Mouse (Mus musculus): ENCODE results near the gene Asap2. TPM values are rescaled to one million over a fixed set of nuclear protein-coding genes. Genes with fewer than 3 reads are reported as not detected.

Asap2 gene
- total RNA-seq, 1 experiment from 2014 or later, result 1.3 TPM

- ATAC-seq (replicated peaks; ENCODE audit: insufficient number of reproducible peaks, low FRiP score, low TSS enrichment, poor library complexity, severe bottlenecking), result no peak
Observed at GRCm38 (mm10) chr12:21159304-21159703, 169.0 kb downstream of the Asap2 start.

DNA sequence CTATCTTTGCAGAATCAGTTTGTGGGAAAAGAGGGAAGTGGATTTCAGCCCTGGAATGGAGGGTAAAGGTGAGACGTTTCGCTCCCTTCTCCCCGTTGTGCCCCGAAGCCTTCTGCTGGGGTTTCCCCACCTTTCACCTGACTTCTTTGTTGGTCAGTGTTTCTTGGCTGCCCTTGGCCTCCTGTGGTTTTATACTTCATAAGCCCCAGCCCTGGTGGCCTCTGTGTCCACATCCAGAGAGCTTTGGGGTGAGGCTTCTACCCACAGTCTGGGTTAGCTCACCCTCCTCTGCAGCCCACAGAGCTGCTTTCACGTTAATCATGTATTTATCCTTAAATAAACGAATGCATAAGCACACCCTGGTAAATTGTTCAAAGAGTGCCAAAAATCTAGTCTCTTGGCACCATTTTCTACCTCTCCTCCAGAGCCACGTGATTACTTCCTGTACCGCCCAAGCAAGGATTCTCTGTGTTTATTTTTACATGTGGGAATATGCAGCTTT, 170.1 kb downstream of the Asap2 start:
- ATAC-seq (replicated peaks; ENCODE audit: insufficient number of reproducible peaks, low FRiP score, low TSS enrichment, poor library complexity, severe bottlenecking), result no peak; the same call in 1 of the 2 replicates

- no peak for ATAC-seq (replicated peaks; ENCODE audit: insufficient number of reproducible peaks, low FRiP score, low TSS enrichment, poor library complexity, severe bottlenecking)
Observed at GRCm38 (mm10) chr12:21161841-21162240, 171.6 kb downstream of the Asap2 start.

DNA sequence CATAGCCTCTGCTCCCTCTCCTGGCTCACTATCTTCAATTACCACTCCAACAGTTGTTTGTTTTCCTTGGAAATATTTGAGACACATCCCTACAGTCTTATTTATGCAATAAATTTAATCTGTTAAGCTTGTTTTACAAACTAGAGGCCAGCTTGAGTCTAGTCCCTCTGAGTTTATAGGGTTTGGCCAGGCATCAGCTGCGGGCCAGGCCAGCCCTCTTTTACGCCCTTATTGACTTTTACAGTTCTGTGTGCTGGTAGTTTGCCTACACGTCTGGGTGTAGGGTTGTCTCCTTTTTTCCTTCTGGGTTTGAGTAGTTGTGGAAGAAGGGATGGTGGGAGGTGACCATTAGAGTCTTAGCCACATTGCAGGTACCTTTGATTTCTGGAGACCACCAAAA, 173.4 kb downstream of the Asap2 start:
- ATAC-seq (replicated peaks; ENCODE audit: insufficient number of reproducible peaks, low FRiP score, low TSS enrichment, poor library complexity, severe bottlenecking), result no peak

- ATAC-seq (replicated peaks; ENCODE audit: insufficient number of reproducible peaks, low FRiP score, low TSS enrichment, poor library complexity, severe bottlenecking), result no peak
Observed at GRCm38 (mm10) chr12:21164251-21164650, 174.0 kb downstream of the Asap2 start.

DNA sequence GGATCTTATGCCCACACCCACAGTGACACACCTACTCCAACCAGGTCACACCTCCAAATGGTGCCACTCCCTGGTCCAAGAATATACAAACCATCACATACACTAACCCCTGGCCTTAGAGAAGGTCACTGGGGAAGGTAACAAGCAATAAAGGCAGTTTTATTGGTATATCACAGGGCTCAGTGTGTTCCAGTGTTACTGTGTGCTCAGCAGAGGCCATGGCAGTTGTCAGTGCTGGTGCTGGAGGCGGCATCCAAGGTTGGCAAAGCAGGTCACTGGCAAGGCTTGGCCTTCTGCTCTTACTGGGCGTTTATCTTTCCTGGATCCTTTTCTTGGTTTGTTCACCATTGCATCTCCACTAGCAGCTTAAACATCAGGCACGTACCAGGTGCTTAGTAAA, 174.9 kb downstream of the Asap2 start:
- ATAC-seq (replicated peaks; ENCODE audit: insufficient number of reproducible peaks, low FRiP score, low TSS enrichment, poor library complexity, severe bottlenecking), result no peak

- ATAC-seq (replicated peaks; ENCODE audit: insufficient number of reproducible peaks, low FRiP score, low TSS enrichment, poor library complexity, severe bottlenecking), result no peak
Observed at GRCm38 (mm10) chr12:21165891-21166342, 175.7 kb downstream of the Asap2 start.

- peak; percentile 42; the same call in 1 of the 2 replicates for ATAC-seq (replicated peaks; ENCODE audit: insufficient number of reproducible peaks, low FRiP score, low TSS enrichment, poor library complexity, severe bottlenecking)
Observed at GRCm38 (mm10) chr12:21166884-21167575, 176.8 kb downstream of the Asap2 start.

DNA sequence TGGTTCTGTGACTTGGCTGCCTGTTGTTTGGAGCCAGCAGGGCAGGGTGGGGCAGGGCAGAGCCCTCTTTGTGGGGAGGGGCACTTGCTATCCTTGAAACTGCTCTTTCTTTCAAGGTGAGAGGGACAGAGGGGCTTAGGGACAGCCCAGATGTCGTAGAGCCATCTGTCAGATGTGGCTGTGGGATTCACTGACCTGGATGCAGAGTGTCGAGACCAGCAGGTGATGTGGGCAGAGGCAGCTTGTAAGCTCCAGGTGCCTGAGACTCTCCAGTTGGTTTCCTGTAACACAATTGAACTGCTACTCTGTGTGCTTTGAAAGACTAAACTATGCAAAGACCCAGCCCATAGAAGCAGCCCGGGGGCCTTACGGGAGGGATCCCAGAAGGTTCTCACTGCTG, 177.5 kb downstream of the Asap2 start:
- ATAC-seq (replicated peaks; ENCODE audit: insufficient number of reproducible peaks, low FRiP score, low TSS enrichment, poor library complexity, severe bottlenecking), result no peak

DNA sequence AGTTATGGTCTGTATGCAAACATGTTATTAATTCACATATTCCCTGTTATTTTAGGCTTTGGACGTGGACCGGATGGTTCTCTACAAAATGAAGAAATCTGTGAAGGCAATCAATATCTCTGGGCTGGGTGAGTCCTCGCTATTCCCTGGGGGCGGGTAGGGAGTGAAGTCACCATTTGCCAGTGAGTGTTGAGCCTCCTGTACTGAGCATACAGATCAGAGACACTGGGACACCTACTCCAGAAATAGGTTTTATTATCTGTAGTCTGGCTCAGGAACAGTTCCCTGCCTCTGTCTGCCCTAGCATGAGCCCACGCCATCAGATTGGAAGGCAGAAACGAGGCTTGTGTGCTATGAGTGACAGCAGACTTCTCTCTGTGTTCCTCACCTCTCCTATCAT, 177.9 kb downstream of the Asap2 start:
- ATAC-seq (replicated peaks; ENCODE audit: insufficient number of reproducible peaks, low FRiP score, low TSS enrichment, poor library complexity, severe bottlenecking), result no peak

DNA sequence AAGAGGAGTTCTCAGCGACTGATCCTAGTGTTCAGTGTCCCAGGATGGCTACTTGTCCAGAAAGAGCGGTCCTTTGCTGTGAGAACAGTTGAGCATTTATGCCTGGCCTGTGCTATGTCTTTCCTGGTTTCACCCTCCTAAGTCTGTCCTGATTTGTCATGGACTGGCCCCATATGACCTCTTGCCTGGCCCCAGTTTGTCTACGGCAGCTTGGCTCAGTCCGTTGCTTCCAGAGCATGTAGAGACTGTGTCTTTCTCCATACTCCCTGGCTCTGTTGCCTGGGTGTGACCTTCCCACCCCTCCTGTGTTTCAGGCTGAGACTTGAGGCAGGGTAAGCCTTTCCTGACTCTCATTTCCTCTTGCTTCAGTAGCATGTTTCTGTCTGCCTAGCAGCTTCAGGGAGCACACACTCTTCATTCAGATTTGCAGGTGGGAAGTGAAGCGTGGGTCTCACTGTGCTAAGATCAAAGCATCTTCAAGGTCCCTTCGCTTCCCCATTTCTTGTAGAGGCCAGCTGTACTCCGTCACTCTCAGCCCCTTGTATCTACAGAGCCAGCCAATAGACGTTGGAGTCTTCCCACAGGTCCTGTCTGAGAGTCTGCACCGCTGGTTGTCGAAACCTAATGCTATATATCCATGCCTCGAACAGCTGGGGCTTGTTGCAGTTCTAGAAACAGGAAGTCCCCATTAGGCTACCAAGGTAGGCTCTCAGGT, 181.7 kb downstream of the Asap2 start:
- ATAC-seq (replicated peaks; ENCODE audit: insufficient number of reproducible peaks, low FRiP score, low TSS enrichment, poor library complexity, severe bottlenecking), result no peak

DNA sequence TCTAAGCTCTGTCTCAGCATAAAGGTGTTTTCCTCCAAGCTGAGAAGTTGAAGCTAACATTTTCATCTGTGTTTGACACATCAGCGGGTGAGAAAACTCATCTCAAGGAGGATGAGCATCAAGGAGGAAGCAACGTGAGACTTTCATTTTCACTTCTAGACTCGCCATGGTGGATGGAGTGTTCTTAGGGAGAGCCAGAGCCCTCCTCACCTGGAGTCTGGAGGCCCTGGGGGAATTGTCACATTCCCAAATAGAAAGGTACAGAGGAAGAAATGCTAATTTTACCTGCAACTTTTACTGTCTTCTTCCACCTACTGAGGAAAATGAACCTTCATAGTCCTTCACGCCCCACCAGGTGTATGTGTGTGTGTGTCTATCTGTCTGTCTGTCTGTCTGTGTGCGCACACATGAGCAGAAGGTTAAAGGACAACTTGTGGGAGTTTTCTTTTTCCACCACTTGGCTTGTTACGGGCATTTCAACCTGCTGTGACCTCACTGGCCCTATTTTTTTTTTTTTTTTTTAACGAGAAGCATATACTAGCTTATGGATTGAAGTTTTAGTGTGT, 183.7 kb downstream of the Asap2 start:
- ATAC-seq (replicated peaks; ENCODE audit: insufficient number of reproducible peaks, low FRiP score, low TSS enrichment, poor library complexity, severe bottlenecking), result no peak

DNA sequence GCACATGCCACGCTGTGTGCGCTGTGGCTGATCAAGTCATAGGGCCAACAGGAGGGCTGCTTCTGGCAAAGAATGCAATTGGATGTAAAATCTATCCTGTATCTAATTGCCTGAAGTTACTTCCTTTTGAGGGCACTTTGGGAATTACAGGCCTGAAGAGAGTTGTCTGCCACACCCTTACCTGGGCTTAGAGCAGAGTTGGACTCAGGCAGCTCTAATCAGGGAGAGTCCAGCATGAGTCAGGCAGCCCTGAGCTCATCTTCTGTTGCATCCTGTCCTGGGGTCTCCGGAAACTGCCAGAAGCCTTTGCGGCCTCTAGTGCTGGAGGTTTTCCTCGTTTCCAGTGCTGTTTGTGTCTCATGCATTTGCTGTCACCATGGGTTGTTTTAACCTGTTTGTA, 186.1 kb downstream of the Asap2 start:
- no peak for ATAC-seq (replicated peaks; ENCODE audit: insufficient number of reproducible peaks, low FRiP score, low TSS enrichment, poor library complexity, severe bottlenecking)

DNA sequence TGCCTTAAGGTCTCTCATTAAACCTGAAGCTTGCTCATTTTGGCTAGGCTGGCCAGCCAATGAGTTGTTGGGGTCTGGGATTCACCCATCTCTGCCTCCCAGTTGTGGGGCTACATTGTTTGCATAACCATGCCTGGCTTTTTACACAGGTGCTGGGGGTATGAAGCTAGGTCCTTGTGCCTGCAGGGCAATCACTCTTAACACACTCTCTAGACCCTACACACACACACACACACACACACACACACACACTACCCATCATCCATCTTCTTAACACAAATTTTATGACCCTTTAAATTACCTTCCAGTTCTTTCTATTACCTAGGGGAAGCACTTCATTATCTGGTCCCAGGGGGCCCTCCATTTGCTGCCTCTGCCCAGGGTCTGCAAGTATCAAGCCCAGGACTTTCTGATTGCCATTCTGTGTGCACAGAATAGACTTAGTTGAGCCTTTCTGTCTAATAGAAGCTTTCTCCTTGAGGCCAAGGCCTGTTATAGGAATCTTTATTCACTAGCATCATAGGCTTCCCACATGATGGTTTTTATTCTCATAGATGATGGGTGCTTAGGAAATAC, 187.0 kb downstream of the Asap2 start:
- no peak for ATAC-seq (replicated peaks; ENCODE audit: insufficient number of reproducible peaks, low FRiP score, low TSS enrichment, poor library complexity, severe bottlenecking)

DNA sequence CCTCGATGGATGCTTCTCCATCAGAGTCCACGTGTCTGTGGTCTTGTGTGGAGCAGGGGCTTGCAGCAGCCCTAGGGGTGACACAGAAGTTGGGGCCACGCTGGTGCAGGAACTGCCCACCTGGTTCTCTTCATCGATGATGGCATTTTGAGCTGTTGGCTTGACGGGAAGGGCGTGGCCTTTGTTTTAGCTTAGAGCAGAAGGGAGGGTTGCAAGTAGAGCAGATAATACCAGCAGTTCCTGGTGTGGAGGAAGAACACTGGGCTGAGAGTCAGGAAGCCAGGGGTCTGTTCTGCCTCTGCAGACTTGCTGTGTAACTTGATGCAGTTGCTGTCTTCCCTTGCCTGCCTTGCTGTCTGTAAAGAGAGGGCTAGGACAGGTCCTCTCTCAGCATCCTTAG, 189.8 kb downstream of the Asap2 start:
- no peak for ATAC-seq (replicated peaks; ENCODE audit: insufficient number of reproducible peaks, low FRiP score, low TSS enrichment, poor library complexity, severe bottlenecking)

DNA sequence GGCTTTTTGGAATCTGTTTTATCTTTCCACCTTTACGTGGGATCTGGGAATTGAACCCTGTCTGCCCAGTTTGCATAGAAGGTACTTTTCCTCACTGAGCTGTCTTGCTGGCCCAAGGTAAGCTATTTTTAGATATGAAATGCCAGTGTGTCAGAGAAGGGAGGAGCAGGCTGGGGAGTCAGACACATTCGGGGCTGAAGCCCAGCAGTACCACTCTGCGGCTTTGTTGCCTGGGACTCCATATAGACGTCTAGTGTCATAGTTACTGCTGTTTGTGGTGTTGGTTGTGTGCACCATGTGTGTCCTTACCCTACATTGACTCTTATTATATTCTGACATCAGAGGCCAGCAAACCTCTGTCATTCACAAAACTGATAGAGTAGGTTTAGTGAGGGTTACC, 192.5 kb downstream of the Asap2 start:
- ATAC-seq (replicated peaks; ENCODE audit: insufficient number of reproducible peaks, low FRiP score, low TSS enrichment, poor library complexity, severe bottlenecking), result no peak

- no peak for ATAC-seq (replicated peaks; ENCODE audit: insufficient number of reproducible peaks, low FRiP score, low TSS enrichment, poor library complexity, severe bottlenecking)
Observed at GRCm38 (mm10) chr12:21183321-21183720, 193.1 kb downstream of the Asap2 start.

DNA sequence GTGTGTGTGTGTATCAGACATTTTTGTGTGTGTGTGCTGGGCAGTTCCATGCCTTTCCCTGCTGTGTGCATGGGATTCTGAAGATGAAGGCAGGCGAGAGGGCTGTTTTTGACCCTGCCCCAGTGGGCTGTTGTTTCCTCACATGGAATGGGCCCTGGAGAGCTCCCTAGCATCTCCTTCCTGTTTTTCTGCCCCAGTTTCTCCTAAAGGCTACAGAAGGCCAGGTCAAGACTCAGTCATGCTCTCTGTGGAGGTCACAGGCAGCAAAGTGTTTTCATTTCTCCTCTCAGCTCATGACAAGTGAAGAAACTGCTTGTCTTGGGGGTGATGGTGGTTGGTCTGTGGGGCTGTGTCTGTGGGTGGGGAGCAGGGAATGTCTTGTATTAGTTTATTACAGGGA, 195.9 kb downstream of the Asap2 start:
- ATAC-seq (replicated peaks; ENCODE audit: insufficient number of reproducible peaks, low FRiP score, low TSS enrichment, poor library complexity, severe bottlenecking), result no peak

DNA sequence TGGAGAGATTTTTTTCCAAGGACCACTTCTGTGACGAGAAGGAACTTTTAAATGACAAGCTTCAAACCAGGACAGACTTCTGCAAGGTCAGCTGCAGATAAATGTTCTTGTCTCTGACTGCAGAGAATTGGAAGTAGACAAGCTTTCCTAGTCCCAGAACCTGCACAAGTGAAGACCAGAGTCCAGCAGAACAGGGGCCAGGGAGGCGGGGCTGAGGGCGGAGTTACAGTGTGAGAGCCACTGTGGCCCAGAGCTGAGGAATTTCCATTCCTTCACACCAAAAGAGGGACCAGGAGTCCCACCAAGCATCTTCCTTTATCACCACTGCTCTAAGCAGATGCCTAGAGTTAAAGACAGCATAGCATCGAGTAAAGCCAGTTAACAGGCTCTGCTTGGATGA, 198.6 kb downstream of the Asap2 start:
- no peak for ATAC-seq (replicated peaks; ENCODE audit: insufficient number of reproducible peaks, low FRiP score, low TSS enrichment, poor library complexity, severe bottlenecking)

All from monocyte, adult 5-6 weeks (primary cell).